Mouse (Mus musculus) cortical plate, adult 2 months (tissue): ENCODE results near the gene Ntn1. TPM values are rescaled to one million over a fixed set of nuclear protein-coding genes. Genes with fewer than 3 reads are reported as not detected.

Source experiments
- H3K27ac ChIP-seq: fragments of 200-500 bp; 2 replicates; pipeline ENCODE4 v1.5.1; 2012; ENCODE audit warnings: low read length, control low read depth, inconsistent platforms; ENCODE audit not compliant: insufficient read depth
- H3K4me1 ChIP-seq: fragments of 200-500 bp; 2 replicates; pipeline ENCODE4 v1.6.1; 2011; ENCODE audit warnings: low read length; ENCODE audit not compliant: control insufficient read depth, insufficient read depth
- H3K4me3 ChIP-seq: fragments of 200-500 bp; 2 replicates; pipeline ENCODE4 v1.5.1; 2011; ENCODE audit warnings: mild to moderate bottlenecking, low read length, control low read depth; ENCODE audit not compliant: insufficient read depth
- CTCF ChIP-seq: fragments of 200-500 bp; IDR thresholded peaks from 2 replicates; pipeline ENCODE4 v1.5.1; 2011; ENCODE audit warnings: mild to moderate bottlenecking, control low read depth, low read length; ENCODE audit not compliant: insufficient read depth; ENCODE audit errors: extremely low read depth
- POLR2A ChIP-seq: fragments of 200-500 bp; IDR thresholded peaks from 2 replicates; pipeline ENCODE4 v1.6.1; 2011; ENCODE audit warnings: mild to moderate bottlenecking, low read length, control low read depth; ENCODE audit not compliant: insufficient read depth; ENCODE audit errors: extremely low read depth
- polyA plus RNA-seq: library from polyadenylated mRNA; depleted of rRNA; stranded (reverse); fragments of >200 nt; gene quantifications from 2 replicates; pipeline ENCODE4 v1.2.3, GENCODE M21; 2012

The Ntn1 gene
- polyA plus RNA-seq, 1 experiment = 5.0 TPM

DNA sequence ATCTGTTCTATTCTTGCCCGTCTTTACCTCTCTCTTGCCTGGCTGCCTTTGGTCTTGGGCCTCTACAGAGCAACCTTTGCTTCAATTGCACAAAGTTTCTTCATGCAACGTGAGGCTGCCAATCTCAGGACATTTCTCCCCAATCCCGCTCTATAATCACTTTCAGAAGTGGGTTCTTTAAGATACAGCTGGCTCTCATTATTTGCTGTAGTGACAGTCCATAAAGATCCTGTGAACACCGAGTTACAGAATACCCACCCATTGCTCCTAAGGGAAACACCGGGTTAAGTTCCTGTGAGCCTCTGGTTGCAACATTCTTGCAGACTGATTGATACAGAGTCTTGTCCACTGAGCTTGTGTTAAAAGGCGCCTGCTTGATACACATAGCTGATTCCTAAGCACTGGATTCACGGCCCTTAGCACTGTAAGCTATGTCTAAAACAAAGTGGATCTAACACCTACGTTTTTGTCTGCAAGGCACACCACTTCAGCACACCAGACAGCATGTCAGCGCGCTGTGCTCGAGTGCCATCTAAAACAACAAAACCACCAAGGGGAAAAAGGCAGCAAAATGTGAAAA is 85.0 kb downstream of the Ntn1 start:
- no peak overlapping the region for H3K4me3 ChIP-seq
- H3K4me1 ChIP-seq = no peaks in the 10 kb centered on the region
- no peak for TF ChIP-seq CTCF
- no peak for TF ChIP-seq POLR2A
- H3K27ac ChIP-seq = no peak overlapping the region

GRCm38 (mm10) chr11:68313861-68314260 is 86.8 kb downstream of the Ntn1 start:
- no peaks in the 10 kb centered on the region for H3K4me1 ChIP-seq

GRCm38 (mm10) chr11:68313065-68313464 is 87.6 kb downstream of the Ntn1 start:
- TF ChIP-seq POLR2A (no peak), CTCF (no peak)
- no peak overlapping the region for H3K27ac ChIP-seq
- no peaks in the 10 kb centered on the region for H3K4me1 ChIP-seq
- no peak overlapping the region for H3K4me3 ChIP-seq

More at GRCm38 (mm10) chr11:68313861-68314260, 86.8 kb downstream of the Ntn1 start:
- H3K4me3 ChIP-seq = no peak overlapping the region
- no peak overlapping the region for H3K27ac ChIP-seq
- TF ChIP-seq CTCF (no peak), POLR2A (no peak)

GRCm38 (mm10) chr11:68308911-68309580 is 91.6 kb downstream of the Ntn1 start:
- TF ChIP-seq POLR2A (no peak), CTCF (no peak)
- Histone ChIP-seq H3K27ac (no peak overlapping the region), H3K4me3 (no peak overlapping the region), H3K4me1 (no peaks in the 10 kb centered on the region)

DNA sequence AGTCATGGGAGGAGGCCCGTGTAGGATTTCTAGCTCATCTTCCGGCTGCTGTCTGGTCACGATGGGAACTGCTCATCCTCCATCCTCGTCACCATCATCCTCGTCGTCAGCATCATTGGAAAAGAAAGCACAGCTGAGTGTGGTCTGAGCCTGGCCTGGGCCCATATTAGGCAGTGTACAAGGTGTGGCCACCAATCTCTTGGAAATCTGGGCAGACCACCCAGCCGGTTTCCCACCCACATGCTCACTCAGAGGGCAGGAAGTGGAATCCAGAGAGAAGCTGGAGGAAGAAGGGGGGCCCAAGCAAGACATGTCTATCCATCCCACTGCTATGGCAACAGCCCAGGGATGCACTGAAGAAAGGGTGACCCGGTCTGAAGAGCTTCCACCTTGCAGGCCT is 94.6 kb downstream of the Ntn1 start:
- Histone ChIP-seq H3K4me1 (no peaks in the 10 kb centered on the region), H3K27ac (no peak overlapping the region), H3K4me3 (no peak overlapping the region)
- no peak for TF ChIP-seq POLR2A
- TF ChIP-seq CTCF = no peak

DNA sequence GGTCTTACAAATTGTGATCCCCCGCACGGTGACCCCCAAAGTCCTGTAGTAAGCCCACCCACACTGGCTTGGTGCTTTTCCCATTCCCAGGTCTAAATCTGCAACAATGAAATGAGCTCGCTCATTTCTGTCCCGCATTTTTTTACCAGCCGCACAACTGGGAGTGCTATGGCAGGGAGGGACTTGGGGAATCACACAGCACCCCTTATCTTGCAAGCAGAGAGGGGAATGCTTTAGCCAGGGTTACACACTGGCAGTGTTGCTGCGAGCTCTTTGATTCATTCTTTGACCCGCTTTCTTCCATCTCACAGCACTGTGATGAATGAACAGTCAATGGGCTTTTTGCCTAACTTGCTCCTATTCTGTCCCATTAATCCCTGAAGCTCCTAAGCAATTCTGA is 98.3 kb downstream of the Ntn1 start:
- Histone ChIP-seq H3K4me1 (no peaks in the 10 kb centered on the region), H3K27ac (no peak overlapping the region), H3K4me3 (no peak overlapping the region)
- TF ChIP-seq POLR2A (no peak), CTCF (no peak)

GRCm38 (mm10) chr11:68301660-68302059 is 99.0 kb downstream of the Ntn1 start:
- Histone ChIP-seq H3K27ac (no peak overlapping the region), H3K4me1 (no peaks in the 10 kb centered on the region)
- TF ChIP-seq CTCF (no peak), POLR2A (no peak)

GRCm38 (mm10) chr11:68295474-68295873 is 105.1 kb downstream of the Ntn1 start:
- Histone ChIP-seq H3K4me3 (no peak overlapping the region), H3K4me1 (no peaks in the 10 kb centered on the region), H3K27ac (no peak overlapping the region)
- TF ChIP-seq CTCF (no peak), POLR2A (no peak)

More at GRCm38 (mm10) chr11:68301660-68302059, 99.0 kb downstream of the Ntn1 start:
- no peak overlapping the region for H3K4me3 ChIP-seq

- Histone ChIP-seq H3K4me1 (no peaks in the 10 kb centered on the region), H3K27ac (no peak overlapping the region), H3K4me3 (no peak overlapping the region)
- TF ChIP-seq POLR2A (no peak), CTCF (no peak)
Observed at GRCm38 (mm10) chr11:68290631-68291030, 110.0 kb downstream of the Ntn1 start.

DNA sequence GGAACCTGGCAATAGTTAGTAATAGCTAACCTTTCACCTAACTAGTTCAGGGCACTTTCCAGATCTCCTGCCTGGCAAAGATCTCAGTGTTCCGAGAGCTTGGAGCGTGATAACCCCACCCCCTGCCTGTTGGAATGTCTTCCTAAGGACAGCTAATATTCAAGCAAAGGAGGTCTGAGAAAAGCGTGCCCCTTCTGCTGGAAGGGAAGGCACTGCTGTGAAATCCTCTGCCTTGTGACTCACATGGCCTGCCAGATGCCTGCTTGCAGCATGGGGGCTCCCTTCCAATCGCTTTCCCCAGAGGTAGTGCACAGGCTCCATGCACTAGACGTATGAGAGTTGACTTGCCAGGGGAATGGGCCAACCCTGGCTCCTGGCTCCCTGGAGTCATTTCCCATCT is 113.3 kb downstream of the Ntn1 start:
- TF ChIP-seq CTCF (no peak), POLR2A (no peak)
- Histone ChIP-seq H3K4me1 (no peaks in the 10 kb centered on the region), H3K27ac (no peak overlapping the region), H3K4me3 (no peak overlapping the region)
